Mouse (Mus musculus): ENCODE results near the gene 4933407L21Rik. TPM values are rescaled to one million over a fixed set of nuclear protein-coding genes. Genes with fewer than 3 reads are reported as not detected.
A peak's percentile ranks its signal among the peaks of the same experiment; 100 is the strongest.

The 4933407L21Rik gene
- polyA plus RNA-seq, 2 experiments from 2014 or later: 0.51 to 1.5 TPM

DNA sequence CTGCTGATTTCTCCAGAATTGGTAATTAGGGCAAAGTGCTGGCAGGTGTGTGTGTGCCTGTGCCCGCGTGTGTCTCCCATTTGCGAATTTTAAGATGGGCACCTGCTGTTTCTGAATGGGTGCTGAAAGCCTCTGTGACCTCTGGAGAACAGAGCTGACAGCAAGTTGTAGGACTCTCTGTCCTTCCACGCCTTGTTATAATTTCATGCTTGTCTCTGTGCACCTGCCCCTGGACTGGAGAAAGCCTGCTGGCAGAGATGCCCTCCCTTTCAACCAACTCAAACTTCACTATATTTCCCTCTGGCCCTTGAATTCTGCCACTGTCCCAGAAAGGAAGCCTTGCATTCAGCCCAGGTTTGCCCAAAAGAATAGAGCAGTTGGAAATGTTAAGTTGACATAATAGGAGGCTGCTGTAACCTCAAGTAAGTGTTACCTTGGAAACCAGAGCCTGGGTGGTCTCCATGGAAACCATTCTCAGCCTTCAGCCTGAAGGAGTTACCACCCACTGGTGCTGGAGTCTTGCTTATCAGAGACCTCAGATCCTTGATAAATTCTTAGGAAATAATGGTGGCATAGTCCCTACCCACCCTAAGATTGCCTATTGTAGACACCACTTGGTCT, 11.3 kb upstream of the 4933407L21Rik start:
- no peak for ATAC-seq

DNA sequence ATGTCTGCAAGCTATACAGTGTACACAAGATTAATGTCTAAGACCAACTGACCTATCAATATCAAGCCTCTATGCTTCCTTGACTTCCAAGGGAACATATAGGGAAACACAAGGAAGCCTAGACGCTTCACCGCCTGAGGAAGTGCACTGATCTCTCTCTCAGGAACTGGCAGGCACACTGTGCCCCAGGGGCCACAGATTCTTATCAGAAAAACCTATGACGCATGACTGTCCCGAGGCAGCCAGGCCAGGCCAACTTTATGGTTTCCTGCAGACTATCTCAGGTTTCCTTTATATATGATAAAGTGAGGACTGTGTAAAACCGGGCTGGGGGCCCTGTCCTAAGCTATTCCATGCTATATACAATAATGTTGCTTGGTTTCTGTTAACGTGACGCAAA, 8.7 kb upstream of the 4933407L21Rik start:
- no peak for ATAC-seq

DNA sequence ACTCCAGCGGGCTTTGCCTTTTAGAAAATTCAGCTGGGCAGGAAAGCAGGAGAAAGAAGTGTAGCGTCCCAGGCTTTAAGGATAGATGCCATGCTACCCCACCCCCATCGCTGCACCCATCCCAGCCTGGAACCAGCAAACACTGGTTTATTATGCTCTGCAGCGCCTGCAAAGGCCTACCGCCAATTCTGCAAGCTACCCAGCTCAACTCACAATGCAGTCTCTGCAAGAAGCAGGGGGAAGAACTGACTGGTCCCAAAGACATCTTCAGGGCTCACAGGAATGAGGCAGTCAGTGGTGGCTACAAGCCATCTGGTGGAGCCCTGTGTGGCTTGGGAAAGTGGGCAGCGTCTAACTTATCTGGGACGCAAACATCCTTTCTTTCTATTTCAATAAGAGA, 6.6 kb upstream of the 4933407L21Rik start:
- no peak for ATAC-seq

DNA sequence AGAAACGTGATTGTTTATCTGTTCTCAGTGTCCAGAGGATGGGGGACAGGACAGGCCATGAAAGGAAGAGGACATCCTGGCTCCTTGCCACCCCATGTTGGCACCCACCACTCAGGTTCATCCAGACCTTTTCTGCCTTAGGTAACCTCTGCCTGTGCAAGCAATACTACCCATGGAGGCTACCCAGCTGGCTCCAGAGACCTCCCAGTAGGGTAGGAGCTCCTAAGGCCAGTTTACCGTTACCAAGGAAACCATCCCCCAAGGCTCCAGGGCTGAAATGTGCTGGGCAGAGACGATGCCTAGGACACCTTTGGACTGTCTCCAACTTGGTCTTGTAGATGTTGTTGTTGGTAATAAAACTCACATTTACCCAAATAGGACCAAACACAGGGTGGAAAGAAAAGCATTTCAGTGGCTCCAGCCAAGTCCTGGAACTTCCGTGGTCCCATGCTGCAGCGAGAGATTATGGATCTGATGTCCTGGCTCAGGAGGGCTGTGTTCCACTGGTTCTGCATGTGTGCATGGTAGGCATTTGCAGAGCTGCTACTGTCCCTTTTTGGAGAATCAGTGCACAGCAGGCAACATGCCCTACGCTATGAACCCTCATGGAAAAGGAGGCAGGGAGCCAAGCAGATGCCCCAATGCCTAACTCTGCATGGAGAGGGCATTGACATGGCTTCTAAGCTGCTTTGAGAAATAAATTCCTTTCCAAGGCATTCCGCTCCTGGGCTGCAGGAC, 6.0 kb upstream of the 4933407L21Rik start:
- no peak for ATAC-seq

GRCm38 (mm10) chr1:85922865-85923211, 5.4 kb upstream of the 4933407L21Rik start:
- ATAC-seq: no peak

DNA sequence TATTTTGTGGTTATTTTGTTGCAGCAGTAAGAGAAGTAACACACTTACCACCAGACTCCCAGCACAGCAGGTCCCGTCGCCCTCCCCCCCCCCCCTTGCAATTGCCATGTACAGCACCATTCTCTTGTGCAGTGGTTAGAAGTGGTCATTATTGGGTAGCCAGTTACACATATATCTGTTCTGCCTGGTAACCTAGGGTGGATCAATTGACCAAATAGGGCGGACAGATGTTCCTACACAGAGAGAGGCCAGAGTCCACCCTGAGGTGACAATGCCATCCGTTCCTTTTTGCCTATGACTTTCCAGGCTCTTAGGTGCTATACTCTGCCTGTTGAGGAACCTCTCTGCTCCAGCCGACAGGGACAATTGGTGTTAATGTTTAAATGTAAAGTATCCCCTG, 3.1 kb upstream of the 4933407L21Rik start:
- ATAC-seq: no peak

- no peak for ATAC-seq
These were observed 394 bp downstream of the 4933407L21Rik start for GRCm38 (mm10) chr1:85928688-85929065.

GRCm38 (mm10) chr1:85929406-85929805, 1.1 kb downstream of the 4933407L21Rik start:
- ATAC-seq: no peak

GRCm38 (mm10) chr1:85931170-85931569, 2.9 kb downstream of the 4933407L21Rik start:
- ATAC-seq: no peak

DNA sequence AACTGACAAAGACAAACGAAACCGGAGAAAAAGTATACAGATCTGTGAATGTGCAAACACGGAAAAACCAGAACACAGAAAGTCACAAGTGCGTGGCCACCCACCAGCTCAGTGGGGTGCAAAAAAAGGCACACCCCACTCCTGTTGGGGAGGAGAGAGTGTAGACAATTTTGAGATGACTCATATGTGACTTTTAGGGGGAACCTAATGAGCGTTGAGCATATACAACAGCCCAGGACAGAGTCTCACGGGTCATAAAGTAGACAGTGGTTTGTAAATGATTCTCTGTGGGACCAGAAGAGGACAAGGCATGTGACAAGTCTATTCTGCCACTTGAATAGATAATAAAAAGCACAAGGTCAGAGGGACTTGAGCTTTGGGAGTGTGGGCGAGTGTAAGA, 4.9 kb downstream of the 4933407L21Rik start:
- no peak for ATAC-seq

DNA sequence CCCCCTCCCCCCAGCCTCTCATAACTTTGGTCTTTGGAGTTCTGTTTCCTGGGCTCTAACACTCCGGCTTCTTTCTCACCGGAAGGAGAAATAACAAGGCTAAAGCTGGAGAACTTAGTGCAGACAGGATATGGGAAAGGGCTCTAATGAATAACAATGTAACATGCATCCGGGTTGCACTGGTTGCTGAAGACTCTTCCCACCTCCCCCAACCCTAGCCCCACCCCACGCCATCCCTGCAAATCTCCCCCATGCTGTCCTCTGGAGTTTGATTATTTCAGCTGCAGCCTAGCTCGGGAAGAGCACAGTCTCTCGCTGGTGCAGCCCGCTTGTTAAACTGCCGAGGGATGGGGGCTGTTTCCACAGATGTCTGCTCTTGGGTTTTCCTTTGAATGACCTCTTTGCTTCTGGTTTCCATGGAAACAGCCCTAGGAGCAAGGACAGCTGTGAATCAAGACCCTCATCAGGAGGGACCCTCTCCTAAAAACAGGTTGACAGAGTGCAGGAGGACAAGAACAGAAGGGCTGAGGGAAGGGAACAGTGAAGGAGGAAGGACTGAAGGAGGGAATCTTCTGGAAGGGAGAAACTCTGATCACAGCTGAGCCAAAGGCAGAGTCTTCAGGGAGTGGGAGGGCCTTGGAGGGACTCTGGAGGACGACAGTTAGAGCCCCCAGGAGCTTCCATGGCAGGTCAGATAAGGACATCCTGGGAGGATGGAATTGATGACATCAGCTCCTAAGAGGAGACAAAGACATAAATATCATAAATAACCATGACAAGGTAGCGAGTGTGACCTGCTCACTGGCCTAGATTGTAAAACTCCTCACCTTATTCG, 5.6 kb downstream of the 4933407L21Rik start:
- no peak for ATAC-seq

DNA sequence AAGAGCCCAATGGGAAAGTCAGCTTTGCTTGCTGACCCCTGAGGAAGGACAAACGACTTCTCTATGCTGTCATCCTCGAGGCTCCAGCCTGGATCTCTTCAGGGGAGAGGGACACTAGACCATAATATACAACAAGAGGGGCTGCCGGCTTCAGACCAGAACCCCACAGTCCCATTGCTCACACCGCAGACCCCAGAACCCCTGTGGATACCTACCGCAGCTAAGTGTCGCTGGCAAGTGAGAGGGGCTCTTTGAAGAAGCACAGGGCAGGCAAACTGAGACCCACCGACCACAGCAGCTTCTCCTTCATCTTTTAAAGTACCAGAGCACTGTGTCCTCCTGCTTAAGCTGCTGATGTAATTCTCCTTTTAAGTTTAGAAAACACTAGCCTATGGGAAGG, 6.3 kb downstream of the 4933407L21Rik start:
- no peak for ATAC-seq

DNA sequence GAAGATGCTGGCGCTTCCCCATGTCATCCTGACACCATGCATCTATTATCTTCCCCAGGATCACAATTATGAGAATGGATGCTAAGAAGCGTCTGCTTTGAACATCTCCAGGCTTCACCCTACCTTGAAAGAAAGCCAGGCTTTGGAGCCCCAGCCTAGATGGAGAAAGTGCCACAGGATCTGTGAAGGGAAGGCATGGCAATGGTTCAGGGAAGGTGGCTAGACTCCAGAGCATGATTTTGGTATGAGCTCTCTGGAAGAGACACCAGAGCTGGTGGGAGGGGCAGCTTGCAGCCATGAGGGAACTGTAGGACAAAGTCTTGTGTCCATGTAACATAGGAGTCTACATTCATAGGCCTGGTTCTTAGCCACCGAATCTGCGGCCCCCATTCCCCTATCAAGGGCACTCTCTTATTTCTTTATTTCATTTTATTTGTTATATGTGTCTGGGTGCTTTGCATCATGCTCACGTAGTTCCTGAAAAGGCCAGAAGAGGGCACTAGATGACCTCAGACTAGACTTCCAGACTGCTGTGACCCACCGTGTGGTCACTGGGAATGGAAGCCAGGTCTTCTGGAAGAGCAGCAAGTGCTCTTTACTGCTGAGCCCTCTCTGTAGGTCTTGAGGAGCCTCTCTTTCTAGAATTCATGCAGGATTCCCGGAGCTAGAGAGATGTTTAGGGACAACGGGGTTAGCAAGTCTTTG, 7.0 kb downstream of the 4933407L21Rik start:
- peak; percentile 40 for ATAC-seq

DNA sequence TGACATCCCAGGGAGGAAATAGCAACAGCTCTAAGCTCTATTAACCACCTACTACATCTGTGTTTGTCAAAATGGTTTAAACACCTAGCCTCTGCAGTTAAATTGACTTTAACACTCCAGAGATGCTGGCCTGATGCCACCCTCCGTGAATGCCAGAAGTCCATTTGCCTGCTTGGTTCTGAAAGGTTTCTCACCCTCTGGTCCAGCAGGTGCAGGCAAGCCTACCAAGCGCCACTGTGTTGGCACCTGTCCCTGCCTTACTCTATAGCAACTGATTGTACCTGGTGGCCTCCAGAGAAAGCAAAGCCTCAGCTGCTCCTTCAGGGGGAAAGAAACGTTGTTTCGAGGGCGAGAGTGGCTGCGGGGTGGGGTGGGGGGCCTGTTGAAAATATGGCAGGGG, 8.0 kb downstream of the 4933407L21Rik start:
- no peak for ATAC-seq

GRCm38 (mm10) chr1:85937323-85937722, 9.0 kb downstream of the 4933407L21Rik start:
- ATAC-seq: peak; percentile 52

DNA sequence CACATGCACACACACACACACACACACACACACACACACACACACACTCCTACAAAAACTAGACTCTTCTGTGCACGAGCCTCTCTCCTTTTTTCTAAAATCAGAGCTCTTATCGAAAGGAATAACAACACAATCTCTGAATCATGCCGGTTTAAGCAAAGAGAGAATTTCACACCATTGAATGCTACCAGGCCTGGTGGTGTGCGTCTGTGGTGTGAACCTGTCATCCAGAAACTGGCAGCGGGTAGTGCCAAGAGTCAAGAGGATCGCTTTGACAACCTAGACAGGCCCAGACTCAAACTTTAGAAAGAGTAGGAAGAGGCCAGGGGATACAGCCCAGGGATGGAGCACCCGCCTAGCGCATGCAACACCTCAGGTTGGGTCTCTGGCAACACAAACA, 14.0 kb downstream of the 4933407L21Rik start:
- ATAC-seq: no peak

DNA sequence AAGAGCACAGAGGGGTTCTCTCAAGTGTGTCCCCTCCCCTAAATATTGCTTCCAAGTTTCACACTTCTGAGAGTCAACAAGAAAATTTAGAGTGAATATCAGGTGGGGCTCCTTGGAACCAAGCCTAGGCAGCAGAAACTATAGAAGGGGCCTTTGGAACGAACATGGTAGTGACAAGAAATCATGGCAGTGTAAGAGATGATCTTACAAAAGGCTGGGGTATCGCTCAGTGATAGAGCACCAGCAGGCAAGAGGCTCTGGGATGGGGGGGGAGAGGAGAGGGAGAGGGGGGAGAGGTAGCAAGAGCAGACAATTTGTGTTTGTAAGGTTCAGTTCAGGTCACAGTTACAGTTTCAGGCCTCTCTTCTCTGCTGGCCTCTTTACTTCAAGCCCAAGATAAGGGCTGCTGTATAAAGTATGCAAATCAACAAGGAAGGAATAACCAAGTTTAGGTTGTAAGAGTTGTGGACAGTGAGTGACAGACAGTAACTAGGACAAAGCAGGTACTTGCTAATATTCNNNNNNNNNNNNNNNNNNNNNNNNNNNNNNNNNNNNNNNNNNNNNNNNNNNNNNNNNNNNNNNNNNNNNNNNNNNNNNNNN, 20.9 kb downstream of the 4933407L21Rik start:
- no peak for ATAC-seq

- no peak for ATAC-seq
These were observed 26.9 kb downstream of the 4933407L21Rik start for GRCm38 (mm10) chr1:85955150-85955549.

DNA sequence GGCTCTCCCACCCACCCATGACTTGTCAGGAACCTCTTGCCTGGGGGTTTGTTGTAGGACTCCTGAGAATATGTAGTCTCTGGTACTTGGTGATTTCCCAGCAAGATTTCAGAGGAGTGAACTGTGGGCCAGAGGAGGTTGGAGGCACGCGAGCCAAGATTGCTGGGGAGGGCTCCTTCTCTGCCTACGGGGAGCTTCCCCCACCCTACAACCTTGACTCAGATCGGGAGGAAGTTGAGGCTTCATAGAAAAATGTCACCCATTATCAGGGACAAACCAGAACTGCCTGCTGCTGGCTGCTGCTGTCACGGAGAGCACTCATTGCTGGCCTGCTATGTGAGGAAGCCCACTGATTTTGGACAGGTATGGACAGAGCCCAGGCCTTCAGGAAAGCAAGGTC, 29.0 kb downstream of the 4933407L21Rik start:
- peak; percentile 11 for ATAC-seq

- peak; percentile 10 for ATAC-seq
These were observed 29.8 kb downstream of the 4933407L21Rik start for GRCm38 (mm10) chr1:85957942-85958619.

GRCm38 (mm10) chr1:85959129-85959888, 31.0 kb downstream of the 4933407L21Rik start:
- ATAC-seq: peak; percentile 72

Measured in activated CD4-positive, CD25-positive, alpha-beta regulatory T cell, adult 4 months (primary cell).